Mouse (Mus musculus): ENCODE data around the gene Dnajc28. TPM values are rescaled to one million over a fixed set of nuclear protein-coding genes. Genes with fewer than 3 reads are reported as not detected.

Dnajc28 gene
- polyA plus RNA-seq (2012; rRNA removed) = 1.6 and 1.8 TPM in 2 replicates

GRCm38 (mm10) chr16:91618511-91619501 is at the start of gene Dnajc28:
Gene Dnajc28, minus strand, starts transcription at chr16:91619026.

GRCm38 (mm10) chr16:91647461-91648219 is 28.8 kb upstream of the Dnajc28 start, which contains the start of gene Son:
Gene Son, plus strand, starts transcription at chr16:91647506.

GRCm38 (mm10) chr16:91646681-91647419 is 28.0 kb upstream of the Dnajc28 start, which contains the start of gene Gart:
Gene Gart, minus strand, starts transcription at chr16:91646952.

GRCm38 (mm10) chr16:91597672-91598010 is 21.2 kb downstream of the Dnajc28 start, which contains the start of gene Tmem50b:
Gene Tmem50b, minus strand, starts transcription at chr16:91597800.

Other genes starting within 250 kb of the Dnajc28 start
- 48.1 and 50.4 TPM in 2 replicates for gene Ifnar2, start 246.2 kb downstream of the Dnajc28 start, polyA plus RNA-seq (2012; rRNA removed)
- not detected in 2 replicates for gene Gm21970, start 227.3 kb downstream of the Dnajc28 start, polyA plus RNA-seq (2012; rRNA removed)
- gene Il10rb, start 212.9 kb downstream of the Dnajc28 start, polyA plus RNA-seq (2012; rRNA removed) = 20.7 and 23.1 TPM in 2 replicates
- 15.0 and 16.6 TPM in 2 replicates for gene Ifnar1, start 133.8 kb downstream of the Dnajc28 start, polyA plus RNA-seq (2012; rRNA removed)
- 9.1 and 9.5 TPM in 2 replicates for gene Ifngr2, start 72.0 kb downstream of the Dnajc28 start, polyA plus RNA-seq (2012; rRNA removed)
- 6.6 and 6.9 TPM in 2 replicates for gene Tmem50b, start 21.2 kb downstream of the Dnajc28 start, polyA plus RNA-seq (2012; rRNA removed)
- 22.9 and 25.3 TPM in 2 replicates for gene Gart, start 27.9 kb upstream of the Dnajc28 start, polyA plus RNA-seq (2012; rRNA removed)
- 65.4 and 77.5 TPM in 2 replicates for gene Son, start 28.5 kb upstream of the Dnajc28 start, polyA plus RNA-seq (2012; rRNA removed)
- 11.8 and 12.4 TPM in 2 replicates for gene Donson, start 69.7 kb upstream of the Dnajc28 start, polyA plus RNA-seq (2012; rRNA removed)
- gene Cryzl1, start 109.9 kb upstream of the Dnajc28 start, polyA plus RNA-seq (2012; rRNA removed) = 19.3 and 22.4 TPM in 2 replicates
- gene Itsn1, start 110.3 kb upstream of the Dnajc28 start, polyA plus RNA-seq (2012; rRNA removed) = 28.8 and 36.6 TPM in 2 replicates

Measured in liver, embryonic 18 days (tissue).